Mouse (Mus musculus) stomach, embryonic 16.5 days (tissue): ENCODE measurements around the gene Ralgds. TPM values are rescaled to one million over a fixed set of nuclear protein-coding genes. Genes with fewer than 3 reads are reported as not detected.

Experiments used
- ATAC-seq: fragments of 200-750 bp; cut with Nextera tagmentation; 2 replicates; pipeline ENCODE4 v1.8.0; 2017; ENCODE audit warnings: moderate number of reproducible peaks, moderate TSS enrichment; ENCODE audit not compliant: insufficient read depth, low FRiP score
- H3K27ac ChIP-seq: fragments of 300-500 bp; sonication (generic); 2 replicates; pipeline ENCODE4 v1.5.1; 2014; ENCODE audit warnings: low read length
- H3K27me3 ChIP-seq: fragments of 300-500 bp; sonication (generic); 2 replicates; pipeline ENCODE4 v1.6.1; 2014; ENCODE audit warnings: low read length, control low read depth, mixed read lengths; ENCODE audit not compliant: control insufficient read depth, insufficient read depth
- H3K36me3 ChIP-seq: fragments of 300-500 bp; sonication (generic); 2 replicates; pipeline ENCODE4 v1.6.1; 2014; ENCODE audit warnings: low read length; ENCODE audit not compliant: control insufficient read depth, insufficient read depth
- H3K4me1 ChIP-seq: fragments of 300-500 bp; sonication (generic); 2 replicates; pipeline ENCODE4 v1.6.1; 2014; ENCODE audit warnings: low read length, control low read depth, mixed read lengths; ENCODE audit not compliant: control insufficient read depth, insufficient read depth
- H3K4me2 ChIP-seq: fragments of 300-500 bp; sonication (generic); 2 replicates; pipeline ENCODE4 v1.6.1; 2014; ENCODE audit warnings: low read depth, low read length, mixed read lengths
- H3K4me3 ChIP-seq: fragments of 300-500 bp; sonication (generic); replicated peaks from 2 replicates; pipeline ENCODE4 v1.5.1; 2014; ENCODE audit warnings: mild to moderate bottlenecking, low read length
- H3K9ac ChIP-seq: fragments of 300-500 bp; sonication (generic); 2 replicates; pipeline ENCODE4 v1.6.1; 2014; ENCODE audit warnings: low read length
- H3K9me3 ChIP-seq: fragments of 300-500 bp; sonication (generic); replicated peaks from 2 replicates; pipeline ENCODE4 v1.6.1; 2016; ENCODE audit warnings: low read length, control low read depth; ENCODE audit not compliant: control insufficient read depth
- WGBS: fragments of 180-500 bp; shearing (Covaris S2); extraction: QIAGEN DNeasy Blood & Tissue Kit; methylation state at CpG from one replicate; pipeline ENCODE4 v1.1.7; 2014; 5-methylcytosine and 5-hydroxymethylcytosine counted together
- polyA plus RNA-seq: library from polyadenylated mRNA; unstranded; fragments of >200 nt; fragmentation: Nextera tagmentation; extraction: Ambion mirVana; gene quantifications from 2 replicates; pipeline ENCODE4 v1.2.1, GENCODE M21; 2015

Gene Ralgds
- polyA plus RNA-seq, 1 experiment from 2014 or later = 28.2 TPM

DNA sequence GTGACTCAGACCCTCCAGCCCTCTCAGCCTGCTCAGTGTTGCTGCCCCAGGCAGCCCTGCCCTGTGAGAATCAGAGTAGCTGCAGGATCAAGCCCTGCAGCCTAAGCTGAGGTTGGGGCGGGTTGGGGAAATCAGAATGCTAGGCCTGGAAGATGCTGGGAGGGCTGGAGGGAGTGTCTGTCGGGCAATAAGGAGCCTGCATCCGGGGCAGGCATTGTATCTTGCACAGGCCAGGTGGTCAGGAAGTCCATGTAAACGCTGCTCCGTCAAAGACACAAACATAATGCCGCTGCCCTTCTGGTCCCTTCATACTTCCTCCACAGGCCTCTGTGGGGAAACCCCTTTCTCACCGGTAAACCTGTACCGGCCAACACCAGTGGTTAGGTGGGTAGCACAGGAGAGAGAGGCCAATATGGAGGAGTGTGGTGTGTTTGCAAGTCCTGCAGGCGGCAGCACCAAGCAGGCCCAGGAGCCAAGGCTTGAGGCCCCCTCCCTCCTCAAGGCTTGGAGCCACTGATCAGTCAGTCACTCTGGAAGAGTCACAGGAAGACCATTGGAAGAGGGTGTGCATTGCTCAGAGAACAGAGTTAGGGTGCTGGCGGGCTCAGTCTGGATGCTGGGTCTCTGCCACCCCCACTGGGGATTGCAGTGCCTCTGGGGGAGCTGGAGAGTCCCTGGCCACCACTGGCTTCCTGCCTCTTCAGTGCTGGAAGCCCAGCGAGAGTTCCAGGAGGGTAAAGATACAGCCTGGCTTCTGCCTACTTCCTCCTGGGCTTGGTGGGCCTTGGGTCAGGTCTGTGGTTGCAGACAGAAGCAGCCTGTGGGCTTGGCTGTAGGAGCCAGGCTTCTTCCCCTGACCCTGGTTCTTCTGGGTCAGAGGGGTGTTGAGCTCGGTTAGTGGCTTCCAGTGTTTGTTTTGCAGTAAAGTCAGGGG lies 13.3 kb downstream of the Ralgds start:
- peak overlapping the region; percentile 22 for H3K4me2 ChIP-seq
- no peak for ATAC-seq
- H3K27ac ChIP-seq = peak overlapping the region; percentile 95
- H3K27me3 ChIP-seq = no peaks in the 10 kb centered on the region
- no peaks in the 10 kb centered on the region for H3K36me3 ChIP-seq
- no peak overlapping the region for H3K4me3 ChIP-seq
- H3K9ac ChIP-seq = peak overlapping the region; percentile 56
- peaks cover 38% of the 10 kb centered on the region for H3K4me1 ChIP-seq
- no peaks in the 10 kb centered on the region for H3K9me3 ChIP-seq
- 25% methylated on average over 12 of the region's 12 CpGs for WGBS

DNA sequence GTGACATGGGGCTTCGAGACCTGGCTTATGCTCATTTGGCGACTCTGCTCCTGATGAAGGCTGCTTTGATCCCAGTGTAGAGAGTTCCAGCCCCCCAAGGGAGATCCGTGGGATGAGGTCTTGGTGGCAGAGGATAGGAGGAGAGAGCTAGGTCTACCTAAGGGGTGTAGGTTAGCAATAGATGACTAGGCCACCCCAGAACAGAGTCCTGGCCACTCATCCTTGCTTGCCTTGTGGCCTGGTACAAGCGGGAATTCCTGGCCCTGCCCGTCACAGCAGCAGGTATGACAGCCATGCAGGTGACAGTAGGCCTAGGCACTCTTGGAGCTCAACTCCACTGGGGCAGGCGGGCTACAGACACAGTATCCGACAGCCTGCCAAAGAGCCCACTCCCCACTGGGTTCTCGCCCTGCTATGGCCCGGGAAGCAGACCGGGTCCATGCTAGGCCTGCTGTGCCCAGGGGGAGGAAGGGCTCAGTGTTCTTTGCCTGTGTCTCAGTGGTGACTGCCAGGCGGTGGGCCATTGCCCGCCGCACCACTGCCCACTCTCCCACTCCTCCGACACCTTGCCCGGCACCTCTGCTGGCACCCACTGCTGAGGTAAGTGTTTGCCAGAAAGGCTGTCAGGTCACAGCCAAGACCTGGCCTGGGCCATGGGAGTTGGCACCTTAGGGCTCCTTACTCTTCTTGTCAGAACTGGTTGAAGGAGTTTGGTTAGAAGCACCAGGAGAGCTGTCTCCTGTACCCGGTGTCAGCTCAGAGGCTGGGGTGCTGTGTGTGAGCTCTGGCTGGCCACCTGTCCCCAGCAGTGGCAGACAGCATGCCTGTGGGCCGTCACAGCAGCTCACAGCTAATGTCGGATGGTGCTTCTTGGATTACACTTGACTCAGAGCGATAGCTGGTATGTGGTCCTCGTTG lies 14.8 kb downstream of the Ralgds start:
- peaks cover 45% of the 10 kb centered on the region for H3K4me1 ChIP-seq
- WGBS = 83% methylated on average over 20 of the region's 20 CpGs
- H3K4me3 ChIP-seq = no peak overlapping the region
- H3K4me2 ChIP-seq = no peak overlapping the region
- H3K27me3 ChIP-seq = no peaks in the 10 kb centered on the region
- peak overlapping the region; percentile 46; the same call in 1 of the 2 replicates for H3K9ac ChIP-seq
- peak overlapping the region; percentile 14; the same call in 1 of the 2 replicates for H3K27ac ChIP-seq
- ATAC-seq = no peak
- no peaks in the 10 kb centered on the region for H3K9me3 ChIP-seq
- H3K36me3 ChIP-seq = no peaks in the 10 kb centered on the region

DNA sequence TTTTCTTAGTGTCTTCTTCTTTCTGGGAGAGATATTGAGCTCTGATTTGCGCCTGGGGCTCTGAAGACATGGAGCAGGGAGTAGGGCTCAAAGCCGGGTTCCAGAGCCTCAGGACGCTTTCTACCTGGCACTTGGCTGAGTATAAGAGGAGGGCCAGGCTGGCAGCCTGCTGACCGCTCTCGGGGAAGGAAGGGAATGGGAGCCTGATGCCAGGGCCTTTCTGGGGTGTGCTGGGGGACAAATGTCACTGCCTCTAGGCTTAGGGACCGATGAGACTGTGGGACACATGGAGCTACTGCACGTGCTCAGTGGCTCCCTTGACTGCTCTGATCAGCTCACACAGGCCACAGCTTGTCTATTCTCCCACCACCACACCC lies 15.4 kb downstream of the Ralgds start:
- no peaks in the 10 kb centered on the region for H3K27me3 ChIP-seq
- no peak overlapping the region for H3K4me3 ChIP-seq
- H3K36me3 ChIP-seq = no peaks in the 10 kb centered on the region
- H3K9me3 ChIP-seq = no peaks in the 10 kb centered on the region
- H3K27ac ChIP-seq = no peak overlapping the region; the same call in 1 of the 2 replicates
- ATAC-seq = no peak
- peaks cover 50% of the 10 kb centered on the region for H3K4me1 ChIP-seq
- H3K9ac ChIP-seq = peak overlapping the region; percentile 46; the same call in 1 of the 2 replicates
- no peak overlapping the region for H3K4me2 ChIP-seq
- 79% methylated on average over 7 of the region's 7 CpGs for WGBS

DNA sequence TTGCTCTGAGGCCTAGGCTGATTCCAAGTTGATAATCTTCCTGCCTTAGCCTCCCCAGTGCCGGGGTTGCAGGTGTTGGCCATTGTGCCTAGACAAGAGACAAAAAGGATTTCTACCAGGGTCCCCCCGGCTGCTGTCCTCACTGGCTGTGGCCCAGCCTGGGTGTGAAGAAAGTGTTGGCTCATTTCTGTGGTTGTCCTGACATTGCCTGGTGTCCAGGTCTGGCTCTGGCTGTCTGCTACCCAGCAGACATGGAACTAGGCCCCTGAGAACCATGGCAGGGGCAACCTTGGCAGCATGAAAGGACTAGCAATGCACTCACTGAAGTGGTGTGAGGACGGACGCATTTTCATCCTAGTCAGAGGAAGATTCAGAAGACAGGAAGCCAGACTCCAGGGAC lies 16.9 kb downstream of the Ralgds start:
- no peaks in the 10 kb centered on the region for H3K9me3 ChIP-seq
- peak overlapping the region; percentile 43; the same call in 1 of the 2 replicates for H3K27ac ChIP-seq
- no peaks in the 10 kb centered on the region for H3K27me3 ChIP-seq
- WGBS = 70% methylated on average over 4 of the region's 4 CpGs
- peaks cover 50% of the 10 kb centered on the region for H3K4me1 ChIP-seq
- H3K9ac ChIP-seq = 0 out of 2 replicates have a peak overlapping the region, but pooled peaks have one; percentile 12
- no peak for ATAC-seq
- no peaks in the 10 kb centered on the region for H3K36me3 ChIP-seq
- H3K4me2 ChIP-seq = no peak overlapping the region
- H3K4me3 ChIP-seq = no peak overlapping the region

DNA sequence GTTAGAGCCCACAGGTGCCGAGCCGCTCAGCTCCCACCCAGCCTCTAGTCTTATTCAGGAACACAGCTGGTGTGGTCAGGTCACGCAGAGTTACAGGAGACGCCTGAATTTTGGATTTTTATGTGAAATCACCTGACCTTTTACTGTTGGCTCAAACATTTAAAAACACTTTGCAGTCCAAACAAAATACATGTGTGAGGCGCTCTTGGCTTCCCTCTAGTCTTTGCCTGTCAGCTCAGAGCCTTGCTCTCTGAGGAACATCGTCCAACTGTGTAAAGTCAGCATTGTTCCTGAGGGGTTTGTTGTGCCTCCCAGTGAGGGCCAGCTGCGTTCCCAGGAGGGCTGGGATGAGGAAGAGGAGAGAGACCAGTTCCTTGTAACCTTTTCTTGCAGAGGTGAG lies 17.4 kb downstream of the Ralgds start:
- Histone ChIP-seq H3K4me3 (no peak overlapping the region), H3K36me3 (no peaks in the 10 kb centered on the region), H3K4me2 (no peak overlapping the region), H3K27me3 (no peaks in the 10 kb centered on the region), H3K27ac (peak overlapping the region; percentile 43; the same call in 1 of the 2 replicates), H3K4me1 (peaks cover 50% of the 10 kb centered on the region), H3K9me3 (no peaks in the 10 kb centered on the region), H3K9ac (peak overlapping the region; percentile 6; the same call in 1 of the 2 replicates)
- 52% methylated on average over 7 of the region's 7 CpGs for WGBS
- no peak for ATAC-seq

DNA sequence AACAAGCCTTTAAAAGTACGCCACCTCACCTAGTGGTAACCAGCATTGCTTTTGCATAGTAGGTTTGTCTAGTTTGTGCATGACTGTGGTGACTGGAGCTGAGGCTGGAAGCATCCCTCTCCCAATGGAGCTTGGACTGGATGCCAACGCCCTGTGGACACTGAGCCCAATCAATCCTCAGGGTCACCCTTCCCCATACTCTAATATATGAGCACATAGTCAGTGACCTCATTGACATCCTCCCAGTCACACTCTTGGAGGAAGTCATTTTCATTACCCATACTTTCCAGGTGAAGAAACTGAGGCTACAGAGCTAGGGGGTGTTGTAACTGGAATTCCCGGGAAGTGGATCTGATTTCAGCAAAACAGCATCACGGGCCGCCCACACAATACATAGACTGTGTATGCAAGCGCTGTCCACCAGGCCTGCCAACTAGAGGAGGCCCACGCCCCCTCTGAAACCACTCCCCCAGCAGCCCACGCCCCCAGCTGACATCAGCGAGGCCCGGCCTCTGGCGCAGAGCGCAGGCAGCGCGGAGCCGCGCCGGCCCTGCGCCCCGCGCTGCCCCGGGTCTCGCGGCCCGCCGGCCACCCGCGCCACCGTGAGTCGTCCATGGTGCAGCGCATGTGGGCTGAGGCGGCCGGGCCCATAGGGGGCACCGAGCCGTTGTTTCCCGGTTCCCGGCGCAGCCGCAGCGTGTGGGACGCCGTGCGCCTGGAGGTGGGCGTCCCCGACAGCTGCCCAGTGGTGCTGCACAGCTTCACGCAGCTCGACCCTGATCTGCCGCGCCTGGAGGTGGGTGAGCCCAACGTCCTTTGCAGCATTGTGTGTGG lies 20.2 kb downstream of the Ralgds start:
- peak overlapping the region; percentile 73 for H3K4me3 ChIP-seq
- 3% methylated on average over 49 of the region's 49 CpGs for WGBS
- peak overlapping the region; percentile 90 for H3K27ac ChIP-seq
- no peaks in the 10 kb centered on the region for H3K36me3 ChIP-seq
- H3K27me3 ChIP-seq = no peaks in the 10 kb centered on the region
- peak overlapping the region; percentile 88 for H3K4me2 ChIP-seq
- no peaks in the 10 kb centered on the region for H3K9me3 ChIP-seq
- peaks cover 62% of the 10 kb centered on the region for H3K4me1 ChIP-seq
- ATAC-seq = peak; percentile 94
- H3K9ac ChIP-seq = peak overlapping the region; percentile 84

DNA sequence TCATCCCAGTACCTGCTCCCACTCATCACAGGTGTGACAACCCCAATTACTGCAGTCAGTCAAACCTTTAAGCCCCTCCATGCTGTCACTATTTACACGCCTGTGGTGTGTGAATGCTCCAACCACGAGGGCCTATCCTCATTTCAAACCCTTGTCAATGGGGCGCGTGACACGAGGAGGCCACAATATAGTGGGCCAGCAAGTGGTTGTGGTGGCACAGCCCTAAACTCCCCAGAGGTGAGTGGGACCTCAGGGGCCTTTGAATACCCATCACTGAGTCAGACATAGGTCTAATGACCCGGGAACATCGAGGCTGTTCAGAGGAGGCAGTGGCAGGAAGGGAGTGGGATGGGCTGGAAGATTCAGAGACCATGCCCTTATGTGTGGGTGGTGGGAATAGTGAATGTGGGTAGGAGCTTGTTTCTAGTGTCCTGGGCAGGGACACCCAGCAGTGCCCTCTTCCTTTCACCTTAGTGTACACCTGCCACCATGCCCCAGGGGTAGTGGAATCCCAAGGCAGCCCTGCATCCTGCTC lies 21.0 kb downstream of the Ralgds start:
- peak overlapping the region; percentile 88 for H3K4me2 ChIP-seq
- peak overlapping the region; percentile 84 for H3K9ac ChIP-seq
- peaks cover 70% of the 10 kb centered on the region for H3K4me1 ChIP-seq
- H3K9me3 ChIP-seq = no peaks in the 10 kb centered on the region
- peak overlapping the region; percentile 90 for H3K27ac ChIP-seq
- ATAC-seq = no peak
- no peaks in the 10 kb centered on the region for H3K36me3 ChIP-seq
- WGBS = 72% methylated on average over 7 of the region's 7 CpGs
- H3K4me3 ChIP-seq = peak overlapping the region; percentile 73
- H3K27me3 ChIP-seq = no peaks in the 10 kb centered on the region
